Mouse (Mus musculus) gastrocnemius, postnatal 25 days (tissue): Measurements from ENCODE around the gene Nckap1l. TPM values are rescaled to one million over a fixed set of nuclear protein-coding genes. Genes with fewer than 3 reads are reported as not detected.

Source experiments
- DNase-seq: peaks from one replicate; pipeline ENCODE4 v3.0.0; 2022
- total RNA-seq, 2 experiments: library from RNA; stranded (reverse); gene quantifications; 1 replicate in 1 of 2; 2 replicates in 1 of 2; pipeline ENCODE4 v1.2.3; 2021

Nckap1l gene
- total RNA-seq, 2 experiments from 2014 or later, result 1.2 to 1.3 TPM

GRCm38 (mm10) chr15:103539259-103539658, 85.7 kb downstream of the Nckap1l start:
- no peak for DNase-seq

- no peak for DNase-seq
Measured at GRCm38 (mm10) chr15:103540646-103541045, 87.1 kb downstream of the Nckap1l start.

- no peak for DNase-seq
Measured at GRCm38 (mm10) chr15:103542526-103542925, 88.9 kb downstream of the Nckap1l start.

GRCm38 (mm10) chr15:103547983-103548382, 94.4 kb downstream of the Nckap1l start:
- DNase-seq, result no peak

Other genes with a start within 250 kb of the Nckap1l start
- gene Cbx5, start 214.0 kb upstream of the Nckap1l start, total RNA-seq, result 10 to 100 TPM; 29.0 to 29.6 TPM
- 10 to 100 TPM; 82.8 to 89.0 TPM for gene Hnrnpa1, start 213.4 kb upstream of the Nckap1l start, total RNA-seq
- not detected for gene Nfe2, start 195.4 kb upstream of the Nckap1l start, total RNA-seq
- gene Copz1, start 181.1 kb upstream of the Nckap1l start, total RNA-seq, result 10 to 100 TPM; 31.4 to 32.3 TPM
- gene Gpr84, start 143.2 kb upstream of the Nckap1l start, total RNA-seq, result not detected
- gene Zfp385a, start 113.7 kb upstream of the Nckap1l start, total RNA-seq, result 10 to 100 TPM; 17.0 to 77.5 TPM
- 10 to 100 TPM in 1 of 2 experiments, 1 to 10 TPM in 1; 9.5 to 15.2 TPM for gene Itga5, start 87.0 kb upstream of the Nckap1l start, total RNA-seq
- gene Gtsf1, start 23.3 kb upstream of the Nckap1l start, total RNA-seq, result not detected
- gene Gtsf2, start 5.3 kb upstream of the Nckap1l start, total RNA-seq, result not detected
- under 1 TPM; 0.54 to 0.64 TPM for gene Pde1b, start 49.2 kb downstream of the Nckap1l start, total RNA-seq
- 10 to 100 TPM; 85.7 to 90.4 TPM for gene Ppp1r1a, start 84.2 kb downstream of the Nckap1l start, total RNA-seq
- not detected for gene Glycam1, start 111.3 kb downstream of the Nckap1l start, total RNA-seq